9 mouse cellular contexts compared by ENCODE assay signal in genomic region chr1:180719951-180720689, GRCm38 (mm10). TPM values are rescaled to one million over a fixed set of nuclear protein-coding genes. Genes with fewer than 3 reads are reported as not detected.
A peak's percentile ranks its signal among the peaks of the same experiment; 100 is the strongest.
DNase-seq lines count a peak whose midpoint lies in the region; ATAC-seq and TF ChIP-seq lines count a peak whose summit lies in the region.
"Had no signal": no experiment of that assay in that cellular context is flagged by ENCODE, and none has a peak within 500 bp of the region (broad histone marks: within the 10 kb centered on the region; RNA-seq: fewer than 3 reads in every experiment).

No protein-coding gene starts in this region.

- no peak overlapping the region for H3K4me2 ChIP-seq in embryonic facial prominence, embryonic 13.5 days
- no peak overlapping the region for H3K4me2 ChIP-seq in heart, postnatal 0 days (ENCODE audit: low read depth, low read length)

- peak; percentile 92 for DNase-seq in ES-CJ7 (ENCODE audit: low read depth, low spot score)
- DNase-seq in adrenal gland, postnatal 14 days: peak; percentile 88
- DNase-seq in heart, postnatal 0 days (ENCODE audit: low spot score): peak; percentile 52
- peak; percentile 51 to 81 for DNase-seq in layer of hippocampus, adult 8-10 months (ENCODE audit: low spot score in 2 of 2)
- peak; percentile 82 for DNase-seq in lung, postnatal 25 days (ENCODE audit: low spot score)
- peak; percentile 34 for DNase-seq in right cerebral cortex, postnatal 25 days
- DNase-seq in urinary bladder, postnatal 36 days (ENCODE audit: low spot score in 2 of 2): peak; percentile 73 to 77

- no peak for TF ChIP-seq EP300 in heart, postnatal 0 days (IDR thresholded peaks at IDR 0.05; ENCODE audit: low read depth)

- WGBS in embryonic facial prominence, embryonic 13.5 days: 44% methylated on average over 5 of the region's 5 CpGs
- WGBS in heart, postnatal 0 days: 39% methylated on average over 5 of the region's 5 CpGs

- H3K4me3 ChIP-seq in embryonic facial prominence, embryonic 13.5 days: no peak overlapping the region
- no peak overlapping the region for H3K4me3 ChIP-seq in heart, postnatal 0 days (ENCODE audit: low read depth, low read length)
- H3K4me3 ChIP-seq: megakaryocyte, embryonic 14.5 days had no signal

- peaks cover 3% of the 10 kb centered on the region for H3K4me1 ChIP-seq in embryonic facial prominence, embryonic 13.5 days
- H3K4me1 ChIP-seq in heart, postnatal 0 days (ENCODE audit: control insufficient read depth, insufficient read depth): no peaks in the 10 kb centered on the region; the same call in 1 of the 2 replicates

- H3K36me3 ChIP-seq in embryonic facial prominence, embryonic 13.5 days: no peaks in the 10 kb centered on the region
- H3K36me3 ChIP-seq in heart, postnatal 0 days (replicated peaks; ENCODE audit: control insufficient read depth, insufficient read depth, low read length): no peaks in the 10 kb centered on the region

- peak; percentile 94 for TF ChIP-seq CTCF in heart, postnatal 0 days (IDR thresholded peaks at IDR 0.05; ENCODE audit: low read depth)

- ATAC-seq in embryonic facial prominence, embryonic 13.5 days (ENCODE audit: insufficient number of reproducible peaks, insufficient read depth, low FRiP score, low TSS enrichment, low read depth): 0 out of 2 replicates have a peak, but pooled peaks have one; percentile 32
- ATAC-seq in heart, postnatal 0 days (ENCODE audit: insufficient read depth, low read depth): peak; percentile 44; the same call in 1 of the 2 replicates

- H3K27ac ChIP-seq in embryonic facial prominence, embryonic 13.5 days: no peak overlapping the region
- no peak overlapping the region for H3K27ac ChIP-seq in heart, postnatal 0 days (ENCODE audit: low read depth)

- H3K27me3 ChIP-seq in embryonic facial prominence, embryonic 13.5 days: no peaks in the 10 kb centered on the region
- no peaks in the 10 kb centered on the region for H3K27me3 ChIP-seq in heart, postnatal 0 days (ENCODE audit: control insufficient read depth, insufficient read depth, low read length)

- H3K9ac ChIP-seq in embryonic facial prominence, embryonic 13.5 days: no peak overlapping the region
- H3K9ac ChIP-seq in heart, postnatal 0 days (replicated peaks; ENCODE audit: low read depth, low read length): no peak overlapping the region

- no peaks in the 10 kb centered on the region for H3K9me3 ChIP-seq in embryonic facial prominence, embryonic 13.5 days
- no peaks in the 10 kb centered on the region for H3K9me3 ChIP-seq in heart, postnatal 0 days (replicated peaks; ENCODE audit: control insufficient read depth, low read length)
- H3K9me3 ChIP-seq: megakaryocyte, embryonic 14.5 days had no signal

RNA-seq across cellular contexts. Expression of gene Acbd3, which starts 5.7 kb away (rescaled TPM):
- 41.8 and 43.0 TPM in 2 replicates for total RNA-seq in adrenal gland, postnatal 14 days (2021)
- polyA plus RNA-seq in embryonic facial prominence, embryonic 13.5 days (2015; fragmentation: Nextera tagmentation; extraction: Ambion mirVana): 24.1 and 25.5 TPM in 2 replicates
- 21.7 and 26.4 TPM in 2 replicates for total RNA-seq in heart, postnatal 0 days (2014; rRNA removed; ENCODE audit: low replicate concordance)
- polyA plus RNA-seq in heart, postnatal 0 days (2015; fragmentation: Nextera tagmentation; extraction: Ambion mirVana): 13.2 and 13.5 TPM in 2 replicates
- total RNA-seq in layer of hippocampus, adult 8-10 months (2022): 10 to 100 TPM; 32.5 to 36.3 (median 34.8) TPM

RNA-seq across cellular contexts. Expression of gene Mixl1, which starts 23.3 kb away (rescaled TPM):
- not detected in 2 replicates for total RNA-seq in adrenal gland, postnatal 14 days (2021)
- polyA plus RNA-seq in embryonic facial prominence, embryonic 13.5 days (2015; fragmentation: Nextera tagmentation; extraction: Ambion mirVana): 0.11 and 0.20 TPM in 2 replicates
- not detected in 2 replicates for total RNA-seq in heart, postnatal 0 days (2014; rRNA removed; ENCODE audit: low replicate concordance)
- not detected in 2 replicates for polyA plus RNA-seq in heart, postnatal 0 days (2015; fragmentation: Nextera tagmentation; extraction: Ambion mirVana)
- not detected for total RNA-seq in layer of hippocampus, adult 8-10 months (2022)

Comparison
In these comparisons a context has a peak if more than half of its experiments do, and no peak if none do; other contexts are left out.
1. DNase-seq: peak in every context shown above with its lines; median percentile 92 in ES-CJ7; 88 in adrenal gland, postnatal 14 days; 82 in lung, postnatal 25 days; 75 in urinary bladder, postnatal 36 days; 66 in layer of hippocampus, adult 8-10 months; 52 in heart, postnatal 0 days; 34 in right cerebral cortex, postnatal 25 days.